ENCODE assay signal across 8 mouse cellular contexts in the genomic region with DNA sequence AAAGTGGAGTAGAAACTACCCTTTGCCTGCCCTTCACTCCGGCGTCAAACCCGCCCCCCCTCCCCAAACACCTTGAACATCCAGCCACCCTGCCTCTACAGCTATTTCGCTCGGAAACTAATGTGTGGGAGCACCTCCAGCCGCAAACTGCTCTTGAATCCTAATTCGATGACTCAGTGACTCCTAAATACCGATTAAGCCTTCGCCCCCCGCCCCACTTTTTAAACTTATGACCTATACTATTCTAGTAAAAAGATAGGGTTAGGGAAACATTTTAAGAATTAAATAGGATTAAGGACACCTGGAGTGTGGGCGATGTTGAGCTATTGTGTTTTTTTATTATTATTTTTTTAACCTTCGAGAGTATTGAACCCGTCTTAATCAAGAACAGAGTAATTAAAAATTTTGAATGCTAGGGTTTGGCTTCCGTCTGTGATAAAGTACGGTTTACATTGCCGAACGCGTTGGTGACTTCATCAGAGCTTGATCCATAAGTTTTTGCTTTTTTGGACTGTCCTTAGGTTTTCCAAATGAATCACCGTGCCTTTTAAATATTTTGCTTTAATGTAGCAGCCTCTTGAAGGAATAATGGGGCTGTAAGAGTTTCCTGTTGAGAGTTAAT. TPM values are rescaled to one million over a fixed set of nuclear protein-coding genes. Genes with fewer than 3 reads are reported as not detected.
DNase-seq lines count a peak whose midpoint lies in the region; ATAC-seq and TF ChIP-seq lines count a peak whose summit lies in the region.

No protein-coding gene starts in this region.

- no peaks in the 10 kb centered on the region for H3K4me1 ChIP-seq in embryonic facial prominence, embryonic 11.5 days (ENCODE audit: control insufficient read depth, insufficient read depth, low read length)
- peaks cover 15% of the 10 kb centered on the region for H3K4me1 ChIP-seq in limb, embryonic 12.5 days (replicated peaks)
- peaks cover 9% of the 10 kb centered on the region; the same call in 1 of the 2 replicates for H3K4me1 ChIP-seq in stomach, embryonic 16.5 days (ENCODE audit: control insufficient read depth, insufficient read depth, low read length)

- H3K36me3 ChIP-seq in embryonic facial prominence, embryonic 11.5 days (replicated peaks; ENCODE audit: control insufficient read depth, insufficient read depth, low read depth, low read length) = no peaks in the 10 kb centered on the region
- H3K36me3 ChIP-seq in limb, embryonic 12.5 days = no peaks in the 10 kb centered on the region
- no peaks in the 10 kb centered on the region for H3K36me3 ChIP-seq in stomach, embryonic 16.5 days (ENCODE audit: control insufficient read depth, insufficient read depth, low read length)

- no peaks in the 10 kb centered on the region for H3K27me3 ChIP-seq in embryonic facial prominence, embryonic 11.5 days (ENCODE audit: control insufficient read depth, insufficient read depth, low read length)
- no peaks in the 10 kb centered on the region for H3K27me3 ChIP-seq in limb, embryonic 12.5 days
- no peaks in the 10 kb centered on the region for H3K27me3 ChIP-seq in stomach, embryonic 16.5 days (ENCODE audit: control insufficient read depth, insufficient read depth, low read length)

- no peak for TF ChIP-seq CTCF in gastrocnemius, adult 2 months (IDR thresholded peaks at IDR 0.05)

- H3K4me2 ChIP-seq in embryonic facial prominence, embryonic 11.5 days (ENCODE audit: low read depth, low read length) = peak overlapping the region; percentile 77
- H3K4me2 ChIP-seq in limb, embryonic 12.5 days = peak overlapping the region; percentile 76
- H3K4me2 ChIP-seq in stomach, embryonic 16.5 days (ENCODE audit: low read depth, low read length) = peak overlapping the region; percentile 79

- intact Hi-C loops in gastrocnemius, adult 2 months (cut with DNase I) = loop anchor here (2.0 to 5.0 kb wide), 2 partner anchors 57 to 225 kb away; no protein-coding TSS in a partner anchor
- intact Hi-C loops in gastrocnemius, postnatal 14 days (cut with DNase I; ENCODE audit: low total_unique reads) = loop anchor here (10.0 kb wide), 1 partner anchor 63 kb away; no protein-coding TSS in a partner anchor

- no peaks in the 10 kb centered on the region for H3K9me3 ChIP-seq in embryonic facial prominence, embryonic 11.5 days (replicated peaks; ENCODE audit: control insufficient read depth, low read length)
- no peaks in the 10 kb centered on the region for H3K9me3 ChIP-seq in limb, embryonic 12.5 days
- H3K9me3 ChIP-seq in stomach, embryonic 16.5 days (replicated peaks; ENCODE audit: control insufficient read depth, low read length) = no peaks in the 10 kb centered on the region

- H3K27ac ChIP-seq in gastrocnemius, adult 2 months = peak overlapping the region; percentile 98
- peak overlapping the region; percentile 100 for H3K27ac ChIP-seq in embryonic facial prominence, embryonic 11.5 days (replicated peaks; ENCODE audit: low read depth, low read length)
- H3K27ac ChIP-seq in limb, embryonic 12.5 days = peak overlapping the region; percentile 100
- peak overlapping the region; percentile 98 for H3K27ac ChIP-seq in stomach, embryonic 16.5 days (ENCODE audit: low read length)

- peak overlapping the region; percentile 98 for H3K9ac ChIP-seq in embryonic facial prominence, embryonic 11.5 days (replicated peaks; ENCODE audit: low read length)
- H3K9ac ChIP-seq in limb, embryonic 12.5 days (replicated peaks) = peak overlapping the region; percentile 99
- H3K9ac ChIP-seq in stomach, embryonic 16.5 days (ENCODE audit: low read length) = peak overlapping the region; percentile 99

- ATAC-seq in embryonic facial prominence, embryonic 11.5 days (replicated peaks; ENCODE audit: insufficient number of reproducible peaks, low FRiP score, low TSS enrichment, low read depth) = no peak
- no peak for ATAC-seq in limb, embryonic 12.5 days (ENCODE audit: insufficient number of reproducible peaks, insufficient read depth, low FRiP score, low TSS enrichment, low read depth)
- no peak for ATAC-seq in stomach, embryonic 16.5 days (ENCODE audit: insufficient read depth, low FRiP score)

- under 1% methylated on average over 19 of the region's 19 CpGs for WGBS in embryonic facial prominence, embryonic 11.5 days
- under 1% methylated on average over 19 of the region's 19 CpGs for WGBS in limb, embryonic 12.5 days
- WGBS in stomach, embryonic 16.5 days = under 1% methylated on average over 19 of the region's 19 CpGs

- peak overlapping the region; percentile 82 for H3K4me3 ChIP-seq in gastrocnemius, adult 2 months
- H3K4me3 ChIP-seq in embryonic facial prominence, embryonic 11.5 days (ENCODE audit: low read depth, low read length) = peak overlapping the region; percentile 96
- peak overlapping the region; percentile 98 for H3K4me3 ChIP-seq in limb, embryonic 12.5 days (replicated peaks)
- peak overlapping the region; percentile 98 for H3K4me3 ChIP-seq in stomach, embryonic 16.5 days (replicated peaks; ENCODE audit: low read length)

- no peak for DNase-seq in gastrocnemius, adult 2 months
- no peak for DNase-seq in gastrocnemius, postnatal 14 days
- DNase-seq in 3T3-L1 (ENCODE audit: low read depth, low spot score) = peak; percentile 45
- DNase-seq in embryonic facial prominence, embryonic 11.5 days (ENCODE audit: low spot score) = peak; percentile 24
- DNase-seq in thymus, postnatal 10 days (ENCODE audit: low spot score in 2 of 2) = no peak
- no peak for DNase-seq in ovary, postnatal 14 days (ENCODE audit: low spot score)

RNA-seq across cellular contexts. Expression of gene Spred1, which starts 0.9 kb away (rescaled TPM):
- 1 to 10 TPM; 5.0 to 7.3 TPM for total RNA-seq in gastrocnemius, adult 2 months (2021)
- total RNA-seq in gastrocnemius, postnatal 14 days (2021) = 10 to 100 TPM; 12.5 to 16.1 TPM
- polyA plus RNA-seq in embryonic facial prominence, embryonic 11.5 days (2014; fragmentation: Nextera tagmentation; extraction: Ambion mirVana) = 22.1 and 28.6 TPM in 2 replicates
- 23.7 and 25.1 TPM in 2 replicates for polyA plus RNA-seq in limb, embryonic 12.5 days (2016; fragmentation: Nextera tagmentation; extraction: Ambion mirVana)
- 6.4 and 6.5 TPM in 2 replicates for polyA plus RNA-seq in stomach, embryonic 16.5 days (2015; fragmentation: Nextera tagmentation; extraction: Ambion mirVana)

Comparison
In these comparisons a context has a peak if more than half of its experiments do, and no peak if none do; other contexts are left out.
1. DNase-seq: peak in 3T3-L1 (single experiment) and embryonic facial prominence, embryonic 11.5 days (single experiment); none in gastrocnemius, adult 2 months (single experiment), gastrocnemius, postnatal 14 days (single experiment), thymus, postnatal 10 days (0 of 2) and ovary, postnatal 14 days (single experiment).
2. Peak in every context shown above with its lines, with median percentiles within 50 percentile points of each other: H3K27ac ChIP-seq, H3K4me3 ChIP-seq, H3K4me2 ChIP-seq and H3K9ac ChIP-seq.